Mouse (Mus musculus): Measurements from ENCODE around the gene Cnr2. TPM values are rescaled to one million over a fixed set of nuclear protein-coding genes. Genes with fewer than 3 reads are reported as not detected.

Cnr2 gene
- polyA plus RNA-seq (2015; fragmentation: Nextera tagmentation; extraction: Ambion mirVana): 2.8 and 3.0 TPM in 2 replicates

DNA sequence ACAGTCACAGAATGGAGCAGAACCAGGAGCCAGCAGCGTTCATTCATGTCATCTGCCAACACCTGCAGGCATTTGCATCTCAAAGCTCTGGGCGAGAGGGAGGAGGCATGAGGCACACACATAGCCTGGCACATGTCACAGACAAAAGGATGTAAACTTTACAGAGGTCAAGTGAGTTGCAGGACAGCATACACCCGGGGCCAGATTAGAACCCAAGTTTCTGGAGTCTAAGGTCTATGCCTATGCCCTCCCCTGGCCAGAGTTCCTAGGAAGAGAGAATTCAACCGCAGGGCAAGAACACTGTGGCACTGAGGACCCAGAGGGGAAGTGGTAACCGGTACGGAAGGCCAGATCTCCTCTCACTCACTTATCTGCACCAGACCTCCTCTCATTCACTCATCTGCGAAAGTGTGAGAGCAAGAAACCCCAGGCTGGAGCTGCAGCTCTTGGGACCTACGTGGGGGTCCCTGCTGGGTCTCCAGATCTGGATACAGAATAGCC is at the start of gene Cnr2:
TSS of gene Cnr2 (plus strand) at position 324 of the 501 bp plus-strand sequence.
- no peak for ATAC-seq (ENCODE audit: insufficient read depth)
- Histone ChIP-seq H3K4me2 (peak within 1 kb of the TSS; percentile 61), H3K4me1 (replicated peaks) (peaks cover 69% of the 10 kb centered on the region), H3K9me3 (replicated peaks) (no peaks in the 10 kb centered on the region), H3K9ac (peak within 1 kb of the TSS; percentile 6; the same call in 1 of the 2 replicates), H3K27me3 (no peaks in the 10 kb centered on the region), H3K27ac (replicated peaks) (peak within 1 kb of the TSS; percentile 71), H3K36me3 (replicated peaks) (no peaks in the 10 kb centered on the region), H3K4me3 (replicated peaks) (peak within 1 kb of the TSS; percentile 40)
- 8% methylated on average over 8 of the region's 8 CpGs for WGBS (ENCODE audit: insufficient replicate concordance)

GRCm38 (mm10) chr4:135847581-135847980 is 47.6 kb upstream of the Cnr2 start:
- H3K27ac ChIP-seq (replicated peaks): no peak overlapping the region
- 77% methylated on average over 5 of the region's 5 CpGs for WGBS (ENCODE audit: insufficient replicate concordance)
- no peak overlapping the region for H3K4me2 ChIP-seq
- no peak overlapping the region for H3K9ac ChIP-seq
- no peak for ATAC-seq (ENCODE audit: insufficient read depth)
- H3K4me1 ChIP-seq (replicated peaks): peaks cover 39% of the 10 kb centered on the region
- no peak overlapping the region for H3K4me3 ChIP-seq (replicated peaks)
- no peaks in the 10 kb centered on the region for H3K9me3 ChIP-seq (replicated peaks)
- H3K36me3 ChIP-seq (replicated peaks): no peaks in the 10 kb centered on the region
- no peaks in the 10 kb centered on the region for H3K27me3 ChIP-seq

DNA sequence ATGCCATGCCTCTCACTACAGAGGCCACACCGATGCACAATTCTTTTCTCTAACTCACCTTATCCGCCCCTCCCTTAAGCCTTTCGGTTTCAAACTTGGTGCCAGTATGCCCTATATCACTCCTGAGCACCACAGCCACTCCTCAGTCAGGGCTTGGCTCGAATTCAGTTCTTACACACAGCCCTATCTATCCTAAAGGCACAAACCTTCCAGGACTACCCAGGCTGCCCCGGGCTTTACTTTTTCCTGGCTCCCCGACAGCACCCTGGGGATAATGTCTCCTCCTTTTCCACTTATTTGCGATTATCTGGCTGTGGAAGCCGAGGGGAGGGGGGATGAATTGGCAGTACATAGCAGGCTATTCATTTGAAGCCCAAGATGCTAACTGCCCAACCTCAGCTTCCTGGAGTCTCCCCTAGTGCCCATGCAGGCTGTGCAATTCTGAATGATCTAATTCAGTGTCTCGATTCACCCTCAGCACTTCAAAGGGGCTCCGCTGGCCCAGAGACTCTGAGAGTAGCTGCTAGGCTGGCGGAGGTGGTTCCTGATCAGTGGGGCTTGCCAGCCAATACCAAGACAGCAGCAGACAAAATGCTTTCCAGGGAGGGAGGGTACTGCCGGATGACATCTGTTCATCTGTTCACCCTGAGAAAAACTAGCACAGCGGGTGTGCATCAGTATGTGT is 44.6 kb upstream of the Cnr2 start:
- peak overlapping the region; percentile 98 for H3K27ac ChIP-seq (replicated peaks)
- peak overlapping the region; percentile 13 for H3K9ac ChIP-seq
- peaks cover 68% of the 10 kb centered on the region for H3K4me1 ChIP-seq (replicated peaks)
- peak; percentile 25; the same call in 1 of the 2 replicates for ATAC-seq (ENCODE audit: insufficient read depth)
- WGBS (ENCODE audit: insufficient replicate concordance): 50% methylated on average over 13 of the region's 13 CpGs
- H3K27me3 ChIP-seq: no peaks in the 10 kb centered on the region
- no peaks in the 10 kb centered on the region for H3K36me3 ChIP-seq (replicated peaks)
- peak overlapping the region; percentile 63 for H3K4me2 ChIP-seq
- H3K9me3 ChIP-seq (replicated peaks): no peaks in the 10 kb centered on the region
- no peak overlapping the region; the same call in 1 of the 2 replicates for H3K4me3 ChIP-seq (replicated peaks)

DNA sequence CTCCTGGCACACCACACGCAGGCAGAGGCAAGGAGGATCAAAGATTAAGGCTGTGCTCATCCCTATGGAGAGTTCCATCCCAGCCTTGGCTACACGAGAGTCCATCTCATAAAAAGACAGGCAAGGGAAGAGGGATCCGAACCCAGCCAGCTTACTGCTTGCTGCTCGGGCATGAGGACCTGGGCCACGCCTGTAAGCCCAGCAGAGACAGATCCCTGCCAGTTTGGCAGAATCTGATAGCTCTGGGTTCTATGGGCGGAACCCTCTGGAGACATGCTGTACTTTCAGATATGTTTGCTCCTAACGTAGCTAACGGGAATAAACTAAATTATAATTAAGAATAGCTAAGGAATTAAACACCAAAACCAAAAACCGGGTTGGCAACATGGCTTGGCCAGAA is 43.3 kb upstream of the Cnr2 start:
- Histone ChIP-seq H3K36me3 (replicated peaks) (no peaks in the 10 kb centered on the region), H3K9me3 (replicated peaks) (no peaks in the 10 kb centered on the region), H3K9ac (peak overlapping the region; percentile 58), H3K4me2 (peak overlapping the region; percentile 63), H3K27ac (replicated peaks) (peak overlapping the region; percentile 98), H3K27me3 (no peaks in the 10 kb centered on the region), H3K4me3 (replicated peaks) (peak overlapping the region; percentile 25), H3K4me1 (replicated peaks) (peaks cover 62% of the 10 kb centered on the region)
- WGBS (ENCODE audit: insufficient replicate concordance): 33% methylated on average over 9 of the region's 9 CpGs
- peak; percentile 69 for ATAC-seq (ENCODE audit: insufficient read depth)

DNA sequence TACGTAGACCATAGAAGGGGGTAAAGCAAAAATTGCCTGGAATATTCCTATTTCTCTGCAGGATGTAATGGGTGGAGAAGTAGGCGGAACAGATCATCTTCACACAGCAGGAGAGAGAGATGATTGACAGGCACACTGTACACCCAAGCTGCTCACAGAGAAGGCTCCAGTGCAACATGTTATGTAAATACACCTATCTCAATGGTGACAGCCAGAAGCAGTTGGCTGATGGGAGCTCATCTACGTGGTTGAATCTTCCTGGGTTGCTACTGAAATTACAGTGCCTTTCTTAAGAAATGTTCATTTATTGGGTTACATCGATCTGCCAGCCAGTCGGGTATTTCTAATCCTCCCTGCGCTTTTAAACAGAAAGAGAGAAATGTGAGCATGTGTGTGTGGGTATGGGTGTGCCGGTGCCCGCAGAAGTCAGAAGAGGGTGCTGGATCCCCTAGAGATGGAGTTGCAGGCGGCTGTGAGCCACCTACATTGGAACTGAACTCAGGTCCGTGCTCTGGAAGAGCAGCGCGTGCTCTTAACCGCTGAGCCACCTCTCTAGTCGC is 41.1 kb upstream of the Cnr2 start:
- no peak for ATAC-seq (ENCODE audit: insufficient read depth)
- Histone ChIP-seq H3K4me1 (replicated peaks) (peaks cover 73% of the 10 kb centered on the region), H3K36me3 (replicated peaks) (peaks cover 8% of the 10 kb centered on the region), H3K9ac (peak overlapping the region; percentile 85), H3K4me3 (replicated peaks) (no peak overlapping the region), H3K4me2 (peak overlapping the region; percentile 96), H3K9me3 (replicated peaks) (no peaks in the 10 kb centered on the region), H3K27ac (replicated peaks) (peak overlapping the region; percentile 98), H3K27me3 (no peaks in the 10 kb centered on the region)
- WGBS (ENCODE audit: insufficient replicate concordance): 82% methylated on average over 14 of the region's 14 CpGs

- peak overlapping the region; percentile 96 for H3K4me2 ChIP-seq
- 72% methylated on average over 11 of the region's 11 CpGs for WGBS (ENCODE audit: insufficient replicate concordance)
- peak overlapping the region; percentile 85 for H3K9ac ChIP-seq
- H3K36me3 ChIP-seq (replicated peaks): peaks cover 14% of the 10 kb centered on the region
- H3K4me1 ChIP-seq (replicated peaks): peaks cover 78% of the 10 kb centered on the region
- no peaks in the 10 kb centered on the region for H3K27me3 ChIP-seq
- peak overlapping the region; percentile 98 for H3K27ac ChIP-seq (replicated peaks)
- ATAC-seq (ENCODE audit: insufficient read depth): no peak
- peak overlapping the region; percentile 80 for H3K4me3 ChIP-seq (replicated peaks)
- H3K9me3 ChIP-seq (replicated peaks): no peaks in the 10 kb centered on the region
These were observed 40.6 kb upstream of the Cnr2 start for GRCm38 (mm10) chr4:135854630-135855029.

- H3K27me3 ChIP-seq: no peaks in the 10 kb centered on the region
- no peak for ATAC-seq (ENCODE audit: insufficient read depth)
- H3K27ac ChIP-seq (replicated peaks): peak overlapping the region; percentile 98
- peak overlapping the region; percentile 85 for H3K9ac ChIP-seq
- H3K4me1 ChIP-seq (replicated peaks): peaks cover 78% of the 10 kb centered on the region
- 4% methylated on average over 6 of the region's 6 CpGs for WGBS (ENCODE audit: insufficient replicate concordance)
- no peaks in the 10 kb centered on the region for H3K9me3 ChIP-seq (replicated peaks)
- H3K36me3 ChIP-seq (replicated peaks): peaks cover 18% of the 10 kb centered on the region
- H3K4me3 ChIP-seq (replicated peaks): peak overlapping the region; percentile 80
- H3K4me2 ChIP-seq: peak overlapping the region; percentile 96
These were observed 40.1 kb upstream of the Cnr2 start for GRCm38 (mm10) chr4:135855080-135855479.

- H3K9me3 ChIP-seq (replicated peaks): no peaks in the 10 kb centered on the region
- H3K36me3 ChIP-seq (replicated peaks): peaks cover 24% of the 10 kb centered on the region
- no peaks in the 10 kb centered on the region for H3K27me3 ChIP-seq
- peak within 1 kb of the TSS; percentile 98 for H3K27ac ChIP-seq (replicated peaks)
- H3K4me1 ChIP-seq (replicated peaks): peaks cover 73% of the 10 kb centered on the region
- H3K4me3 ChIP-seq (replicated peaks): peak within 1 kb of the TSS; percentile 80
- peak within 1 kb of the TSS; percentile 96 for H3K4me2 ChIP-seq
- WGBS (ENCODE audit: insufficient replicate concordance): under 1% methylated on average over 67 of the region's 67 CpGs
- peak; percentile 86 for ATAC-seq (ENCODE audit: insufficient read depth)
- H3K9ac ChIP-seq: peak within 1 kb of the TSS; percentile 85
These were observed 39.5 kb upstream of the Cnr2 start, which contains the start of gene Srsf10 for GRCm38 (mm10) chr4:135855536-135856222. Gene Srsf10 (plus strand): TSS chr4:135855747.

- Histone ChIP-seq H3K9me3 (replicated peaks) (no peaks in the 10 kb centered on the region), H3K36me3 (replicated peaks) (peaks cover 30% of the 10 kb centered on the region), H3K27me3 (no peaks in the 10 kb centered on the region), H3K4me2 (peak overlapping the region; percentile 96), H3K4me3 (replicated peaks) (peak overlapping the region; percentile 80), H3K27ac (replicated peaks) (peak overlapping the region; percentile 98), H3K9ac (peak overlapping the region; percentile 85), H3K4me1 (replicated peaks) (peaks cover 69% of the 10 kb centered on the region)
- peak; percentile 73 for ATAC-seq (ENCODE audit: insufficient read depth)
- WGBS (ENCODE audit: insufficient replicate concordance): under 1% methylated on average over 81 of the region's 91 CpGs
These were observed 38.7 kb upstream of the Cnr2 start for GRCm38 (mm10) chr4:135856223-135857091.

GRCm38 (mm10) chr4:135857597-135858186 is 37.5 kb upstream of the Cnr2 start:
- H3K9me3 ChIP-seq (replicated peaks): no peaks in the 10 kb centered on the region
- H3K27me3 ChIP-seq: no peaks in the 10 kb centered on the region
- H3K27ac ChIP-seq (replicated peaks): peak overlapping the region; percentile 4; the same call in 1 of the 2 replicates
- peak overlapping the region; percentile 96 for H3K4me2 ChIP-seq
- peak overlapping the region; percentile 85 for H3K9ac ChIP-seq
- 13% methylated on average over 7 of the region's 7 CpGs for WGBS (ENCODE audit: insufficient replicate concordance)
- ATAC-seq (ENCODE audit: insufficient read depth): no peak
- H3K36me3 ChIP-seq (replicated peaks): peaks cover 42% of the 10 kb centered on the region
- H3K4me1 ChIP-seq (replicated peaks): peaks cover 58% of the 10 kb centered on the region
- peak overlapping the region; percentile 80 for H3K4me3 ChIP-seq (replicated peaks)
